Mouse (Mus musculus) MEL (cell line): ENCODE measurements around the gene Rab37. TPM values are rescaled to one million over a fixed set of nuclear protein-coding genes. Genes with fewer than 3 reads are reported as not detected.
A peak's percentile ranks its signal among the peaks of the same experiment; 100 is the strongest.

Source experiments
- DNase-seq: peaks from one replicate; pipeline ENCODE4 v3.0.0; 2011; ENCODE audit warnings: low read depth, low spot score
- H3K27ac ChIP-seq: 2 replicates; pipeline ENCODE4 v1.5.1; 2012; ENCODE audit warnings: low read depth, mild to moderate bottlenecking, control low read depth, low read length, moderate library complexity; ENCODE audit not compliant: control insufficient read depth
- H3K27me3 ChIP-seq, 2 experiments: fragments of 150-350 bp in 1 of 2; sonication (generic) in 1 of 2; 2 replicates each; pipeline ENCODE4 v1.6.1; 2012; ENCODE audit warnings: low read length in 2 of 2, mild to moderate bottlenecking in 2 of 2, improper control_type of control experiment in 1 of 2, moderate library complexity in 1 of 2; ENCODE audit not compliant: insufficient read depth in 2 of 2, control insufficient read depth in 1 of 2
- H3K36me3 ChIP-seq, 2 experiments: 2 replicates each; pipeline ENCODE4 v1.6.1; 2012 to 2014; ENCODE audit warnings: low read length in 2 of 2, improper control_type of control experiment in 1 of 2, inconsistent platforms in 1 of 2, mild to moderate bottlenecking in 1 of 2; ENCODE audit not compliant: insufficient read depth in 2 of 2, control insufficient read depth in 1 of 2
- H3K4me1 ChIP-seq, 2 experiments: fragments of 150-350 bp in 1 of 2; sonication (generic) in 1 of 2; 2 replicates each; pipeline ENCODE4 v1.6.1; 2012; ENCODE audit warnings: low read length in 2 of 2, improper control_type of control experiment in 1 of 2, mild to moderate bottlenecking in 1 of 2; ENCODE audit not compliant: insufficient read depth in 2 of 2, control insufficient read depth in 1 of 2
- H3K4me3 ChIP-seq, 2 experiments: fragments of 150-350 bp in 1 of 2; sonication (generic) in 1 of 2; 2 replicates each; pipeline ENCODE4 v1.5.1; 2012; ENCODE audit warnings: low read depth in 2 of 2, low read length in 2 of 2, mild to moderate bottlenecking in 2 of 2, moderate library complexity in 2 of 2, control low read depth in 1 of 2, improper control_type of control experiment in 1 of 2; ENCODE audit not compliant: control insufficient read depth in 1 of 2, insufficient read depth in 1 of 2
- H3K79me2 ChIP-seq: 2 replicates; pipeline ENCODE4 v1.6.1; 2012; ENCODE audit warnings: mild to moderate bottlenecking, low read length, moderate library complexity; ENCODE audit not compliant: control insufficient read depth, poor library complexity, insufficient read depth
- H3K9ac ChIP-seq: 2 replicates; pipeline ENCODE4 v1.6.1; 2012; ENCODE audit warnings: low read depth, mild to moderate bottlenecking, control low read depth, low read length, moderate library complexity; ENCODE audit not compliant: control insufficient read depth, poor library complexity, severe bottlenecking
- H3K9me3 ChIP-seq: fragments of 150-350 bp; sonication (generic); replicated peaks from 2 replicates; pipeline ENCODE4 v1.6.1; 2012; ENCODE audit warnings: mild to moderate bottlenecking, low read length, improper control_type of control experiment, moderate library complexity; ENCODE audit not compliant: insufficient read depth
- BHLHE40 ChIP-seq: IDR thresholded peaks from 2 replicates; pipeline ENCODE4 v1.6.1; 2012; ENCODE audit warnings: low read depth, mild to moderate bottlenecking, inconsistent platforms, low read length, improper control_type of control experiment, borderline replicate concordance
- CHD1 ChIP-seq: IDR thresholded peaks from 2 replicates; pipeline ENCODE4 v1.6.1; 2012; ENCODE audit warnings: low read depth, mild to moderate bottlenecking, inconsistent platforms, low read length, improper control_type of control experiment
- CHD2 ChIP-seq: IDR thresholded peaks from 2 replicates; pipeline ENCODE4 v1.6.1; 2011; ENCODE audit warnings: low read length, improper control_type of control experiment
- CTCF ChIP-seq, 3 experiments: IDR thresholded peaks in 2 of 3; conservative IDR thresholded peaks in 1 of 3; 2 replicates each; pipeline ENCODE4 v1.5.1; 2011 to 2012; ENCODE audit warnings: low read length in 3 of 3, low read depth in 2 of 3, mild to moderate bottlenecking in 2 of 3, improper control_type of control experiment in 1 of 3, inconsistent platforms in 1 of 3, mixed read lengths in 1 of 3, moderate library complexity in 1 of 3; ENCODE audit not compliant: control insufficient read depth in 1 of 3, insufficient read depth in 1 of 3, poor library complexity in 1 of 3, severe bottlenecking in 1 of 3
- EP300 ChIP-seq, 2 experiments: IDR thresholded peaks; 2 replicates each; pipeline ENCODE4 v1.6.1; 2011; ENCODE audit warnings: improper control_type of control experiment in 2 of 2, low read length in 2 of 2, low read depth in 1 of 2, mild to moderate bottlenecking in 1 of 2
- ETS1 ChIP-seq: IDR thresholded peaks from 2 replicates; pipeline ENCODE4 v1.6.1; 2012; ENCODE audit warnings: low read depth, mild to moderate bottlenecking, inconsistent platforms, low read length, improper control_type of control experiment, moderate library complexity
- GATA1 ChIP-seq: IDR thresholded peaks from 2 replicates; pipeline ENCODE4 v1.6.1; 2011; ENCODE audit warnings: low read depth, low read length, improper control_type of control experiment
- JUND ChIP-seq: IDR thresholded peaks from 2 replicates; pipeline ENCODE4 v1.6.1; 2011; ENCODE audit warnings: low read depth, mild to moderate bottlenecking, improper control_type of control experiment, low read length
- KAT2A ChIP-seq: conservative IDR thresholded peaks from 2 replicates; pipeline ENCODE4 v1.6.1; 2012; ENCODE audit warnings: low read depth, low read length, improper control_type of control experiment, inconsistent platforms
- MAFK ChIP-seq: IDR thresholded peaks from 2 replicates; pipeline ENCODE4 v1.6.1; 2011; ENCODE audit warnings: low read depth, mild to moderate bottlenecking, low read length, improper control_type of control experiment, borderline replicate concordance
- MAZ ChIP-seq: IDR thresholded peaks from 2 replicates; pipeline ENCODE4 v1.6.1; 2012; ENCODE audit warnings: low read depth, mild to moderate bottlenecking, inconsistent platforms, low read length, improper control_type of control experiment
- MEF2A ChIP-seq: IDR thresholded peaks from 2 replicates; pipeline ENCODE4 v1.6.1; 2014; ENCODE audit warnings: low read depth, mild to moderate bottlenecking, inconsistent platforms, low read length, improper control_type of control experiment; ENCODE audit not compliant: poor library complexity, insufficient replicate concordance, severe bottlenecking; ENCODE audit errors: extremely low read depth
- MXI1 ChIP-seq: IDR thresholded peaks from 2 replicates; pipeline ENCODE4 v1.6.1; 2011; ENCODE audit warnings: mild to moderate bottlenecking, low read depth, low read length, improper control_type of control experiment
- MYB ChIP-seq: IDR thresholded peaks from 2 replicates; pipeline ENCODE4 v1.6.1; 2011; ENCODE audit warnings: mild to moderate bottlenecking, low read depth, low read length, improper control_type of control experiment
- MYC ChIP-seq: IDR thresholded peaks from 2 replicates; pipeline ENCODE4 v1.6.1; 2011; ENCODE audit warnings: low read depth, mild to moderate bottlenecking, low read length, improper control_type of control experiment, moderate library complexity
- NELFE ChIP-seq: IDR thresholded peaks from 2 replicates; pipeline ENCODE4 v1.6.1; 2011; ENCODE audit warnings: low read depth, low read length, improper control_type of control experiment
- NRF1 ChIP-seq: IDR thresholded peaks from 2 replicates; pipeline ENCODE4 v1.6.1; 2014; ENCODE audit warnings: low read depth, mild to moderate bottlenecking, inconsistent platforms, low read length, improper control_type of control experiment, moderate library complexity; ENCODE audit not compliant: poor library complexity, insufficient read depth, severe bottlenecking
- POLR2A ChIP-seq, 2 experiments: IDR thresholded peaks; 2 replicates each; pipeline ENCODE4 v1.6.1; 2011 to 2012; ENCODE audit warnings: low read length in 2 of 2, mild to moderate bottlenecking in 2 of 2, control low read depth in 1 of 2, improper control_type of control experiment in 1 of 2, low read depth in 1 of 2, moderate library complexity in 1 of 2; ENCODE audit not compliant: control insufficient read depth in 1 of 2, insufficient read depth in 1 of 2, poor library complexity in 1 of 2
- POLR2AphosphoS2 ChIP-seq: IDR thresholded peaks from 2 replicates; pipeline ENCODE4 v1.6.1; 2011; ENCODE audit warnings: low read length, improper control_type of control experiment
- POLR2AphosphoS5 ChIP-seq: IDR thresholded peaks from 2 replicates; pipeline ENCODE4 v1.6.1; 2012; ENCODE audit warnings: low read depth, borderline replicate concordance, mild to moderate bottlenecking, inconsistent platforms, low read length, moderate library complexity, mixed read lengths
- RAD21 ChIP-seq: IDR thresholded peaks from 2 replicates; pipeline ENCODE4 v1.6.1; 2011; ENCODE audit warnings: mild to moderate bottlenecking, low read depth, low read length, improper control_type of control experiment
- RCOR1 ChIP-seq: IDR thresholded peaks from 2 replicates; pipeline ENCODE4 v1.6.1; 2012; ENCODE audit warnings: low read depth, mild to moderate bottlenecking, inconsistent platforms, low read length, improper control_type of control experiment
- SIN3A ChIP-seq: IDR thresholded peaks from 2 replicates; pipeline ENCODE4 v1.6.1; 2012; ENCODE audit warnings: low read length, improper control_type of control experiment, inconsistent platforms
- SMC3 ChIP-seq: IDR thresholded peaks from 2 replicates; pipeline ENCODE4 v1.6.1; 2011; ENCODE audit warnings: low read depth, low read length, improper control_type of control experiment
- TBP ChIP-seq: IDR thresholded peaks from 2 replicates; pipeline ENCODE4 v1.8.0; 2011; ENCODE audit warnings: low read depth, low read length, improper control_type of control experiment
- TCF12 ChIP-seq: IDR thresholded peaks from 2 replicates; pipeline ENCODE4 v1.6.1; 2014; ENCODE audit warnings: low read depth, mild to moderate bottlenecking, inconsistent platforms, low read length, improper control_type of control experiment, moderate library complexity
- UBTF ChIP-seq: IDR thresholded peaks from 2 replicates; pipeline ENCODE4 v1.6.1; 2012; ENCODE audit warnings: low read depth, mild to moderate bottlenecking, inconsistent platforms, low read length, improper control_type of control experiment, moderate library complexity, borderline replicate concordance; ENCODE audit not compliant: insufficient read depth
- USF2 ChIP-seq, 2 experiments: IDR thresholded peaks; 2 replicates each; pipeline ENCODE4 v1.6.1; 2011 to 2012; ENCODE audit warnings: improper control_type of control experiment in 2 of 2, low read length in 2 of 2, borderline replicate concordance in 1 of 2, inconsistent platforms in 1 of 2, low read depth in 1 of 2, mild to moderate bottlenecking in 1 of 2; ENCODE audit not compliant: insufficient read depth in 1 of 2
- ZC3H11A ChIP-seq: IDR thresholded peaks from 2 replicates; pipeline ENCODE4 v1.6.1; 2012; ENCODE audit warnings: low read depth, mild to moderate bottlenecking, inconsistent platforms, low read length, improper control_type of control experiment
- ZKSCAN1 ChIP-seq: IDR thresholded peaks from 2 replicates; pipeline ENCODE4 v1.6.1; 2012; ENCODE audit warnings: low read depth, mild to moderate bottlenecking, inconsistent platforms, low read length, improper control_type of control experiment, moderate library complexity
- ZMIZ1 ChIP-seq: IDR thresholded peaks from 2 replicates; pipeline ENCODE4 v1.6.1; 2012; ENCODE audit warnings: low read depth, mild to moderate bottlenecking, inconsistent platforms, low read length, improper control_type of control experiment, moderate library complexity
- ZNF384 ChIP-seq: IDR thresholded peaks from 2 replicates; pipeline ENCODE4 v1.6.1; 2012; ENCODE audit warnings: low read depth, mild to moderate bottlenecking, inconsistent platforms, low read length, improper control_type of control experiment
- polyA plus RNA-seq, 2 experiments: library from polyadenylated mRNA; stranded (reverse) in 1 of 2; unstranded in 1 of 2; fragments of >175 nt in 1 of 2; fragments of >200 nt in 1 of 2; gene quantifications; 2 replicates each; pipeline versions ENCODE4 v1.2.1 to v1.2.4; 2012; ENCODE audit warnings: low replicate concordance in 2 of 2, low read depth in 1 of 2; ENCODE audit not compliant: insufficient read length in 2 of 2, insufficient read depth in 1 of 2, missing spikeins in 1 of 2
- total RNA-seq: library from RNA; depleted of rRNA; stranded (reverse); fragments of 300-350 nt; gene quantifications from 2 replicates; pipeline ENCODE4 v1.2.3, GENCODE M21; 2012

The Rab37 gene
- total and polyA plus RNA-seq, 3 experiments = 14.6 to 20.6 TPM; not detected in 1

DNA sequence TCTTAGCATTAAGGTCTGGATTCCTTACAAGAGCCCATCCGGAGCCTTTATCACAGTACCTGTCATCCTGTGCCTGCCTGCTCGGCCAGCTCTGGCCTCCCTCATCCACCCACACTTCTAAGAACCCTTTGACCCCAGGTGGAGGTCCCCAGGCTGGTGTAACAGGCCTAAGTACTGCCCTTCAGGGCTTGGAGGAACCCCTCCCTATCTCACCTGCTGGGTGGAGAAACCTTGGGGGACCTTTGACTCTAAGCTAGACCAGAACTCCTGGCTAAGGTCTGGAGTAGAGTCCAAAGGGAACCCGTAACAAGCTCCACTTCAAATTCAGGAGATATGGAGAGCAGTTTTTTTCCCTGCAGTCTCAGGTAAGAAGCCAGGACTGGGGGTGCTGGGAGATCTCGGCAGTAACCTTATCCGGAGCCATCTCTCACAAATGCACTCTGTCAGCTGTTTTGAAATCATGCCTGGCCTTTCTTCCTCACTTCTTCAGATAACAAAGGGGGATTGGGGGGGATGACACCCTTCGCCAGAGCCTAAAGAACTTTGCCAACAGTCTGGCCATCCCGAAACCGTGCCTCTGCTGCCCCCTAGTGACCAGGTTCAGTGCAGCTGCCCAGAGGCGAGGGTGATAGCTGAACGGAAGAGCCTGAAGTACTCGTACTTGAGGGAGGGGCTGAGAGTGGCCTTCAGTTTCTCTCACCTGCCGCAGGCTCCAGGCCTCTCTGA is 90.8 kb downstream of the Rab37 start (continued):
- TF ChIP-seq RAD21 (peak; percentile 84), POLR2AphosphoS2 (no peak), ZMIZ1 (no peak), BHLHE40 (no peak)

DNA sequence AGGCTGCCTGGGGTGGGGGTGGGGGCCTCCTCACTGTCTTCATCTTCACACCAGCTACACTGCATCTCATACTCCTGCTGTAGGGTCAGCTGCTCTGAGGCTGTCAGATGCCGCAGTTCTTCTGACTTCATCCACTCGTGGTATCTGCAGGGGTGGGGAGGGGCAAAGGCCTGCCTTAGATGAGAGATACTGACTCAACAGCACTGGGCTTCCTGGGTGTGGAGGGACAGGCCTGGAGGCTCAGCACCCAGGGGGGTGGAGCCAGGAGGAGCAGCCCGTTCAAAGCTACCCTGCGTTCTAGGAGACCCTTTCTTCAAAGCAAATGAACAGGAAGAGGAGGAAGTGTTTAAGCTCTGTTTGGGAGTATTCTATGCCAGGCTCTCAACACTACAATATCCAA is 93.7 kb downstream of the Rab37 start:
- no peaks in the 10 kb centered on the region for H3K9me3 ChIP-seq
- H3K4me3 ChIP-seq = peak overlapping the region in 1 of 2 experiments; percentile 14; a peak in 2 of 4 replicates
- peak; percentile 76 for DNase-seq
- H3K27ac ChIP-seq = peak overlapping the region; percentile 51
- H3K36me3 ChIP-seq = peaks cover 2 to 32% of the 10 kb centered on the region in 2 experiments
- peaks cover 26% of the 10 kb centered on the region for H3K79me2 ChIP-seq
- H3K4me1 ChIP-seq = peaks cover 14 to 28% of the 10 kb centered on the region in 2 experiments
- no peaks in the 10 kb centered on the region for H3K27me3 ChIP-seq
- H3K9ac ChIP-seq = peak overlapping the region; percentile 52
- no peak for TF ChIP-seq USF2 (IDR thresholded peaks at IDR 0.05; ENCODE audit: borderline replicate concordance in 1 of 2, insufficient read depth in 1 of 2, low read depth in 1 of 2, low read length in 2 of 2)
- peak; percentile 83 for TF ChIP-seq MAZ
- peak in 1 of 2 experiments; percentile 31; a peak in 1 of 4 replicates for TF ChIP-seq POLR2A (IDR thresholded peaks at IDR 0.05; ENCODE audit: control insufficient read depth in 1 of 2, insufficient read depth in 1 of 2, low read depth in 1 of 2, low read length in 2 of 2, poor library complexity in 1 of 2)
- TF ChIP-seq POLR2AphosphoS5 = no peak
- no peak for TF ChIP-seq CHD1
- no peak; the same call in 1 of the 2 replicates for TF ChIP-seq POLR2AphosphoS2
- TF ChIP-seq JUND = no peak
- no peak for TF ChIP-seq SMC3
- TF ChIP-seq MAFK = no peak
- no peak for TF ChIP-seq KAT2A
- no peak for TF ChIP-seq ZKSCAN1
- TF ChIP-seq NRF1 = no peak
- no peak for TF ChIP-seq ZNF384
- 0 out of 4 replicates have a peak, but pooled peaks of 1 of the 2 experiments have one; percentile 33 for TF ChIP-seq EP300 (IDR thresholded peaks at IDR 0.05; ENCODE audit: low read depth in 1 of 2, low read length in 2 of 2)
- TF ChIP-seq TBP = peak; percentile 67; the same call in 1 of the 2 replicates
- no peak for TF ChIP-seq CHD2
- peak; percentile 54; the same call in 1 of the 2 replicates for TF ChIP-seq ETS1
- TF ChIP-seq MYB = no peak
- no peak for TF ChIP-seq RAD21
- no peak for TF ChIP-seq MEF2A
- no peak for TF ChIP-seq RCOR1
- TF ChIP-seq CTCF (IDR thresholded peaks at IDR 0.05 in 2 of 3, conservative IDR thresholded peaks at IDR 0.05 in 1 of 3; ENCODE audit: control insufficient read depth in 1 of 3, insufficient read depth in 1 of 3, low read depth in 2 of 3, low read length in 3 of 3, poor library complexity in 1 of 3, severe bottlenecking in 1 of 3) = no peak
- TF ChIP-seq ZC3H11A = no peak
- TF ChIP-seq BHLHE40 = 0 out of 2 replicates have a peak, but pooled peaks have one; percentile 11
- TF ChIP-seq SIN3A = peak; percentile 50
- no peak for TF ChIP-seq TCF12
- no peak for TF ChIP-seq UBTF
- 0 out of 2 replicates have a peak, but pooled peaks have one; percentile 20 for TF ChIP-seq MYC
- TF ChIP-seq NELFE = no peak
- no peak for TF ChIP-seq ZMIZ1
- peak; percentile 59 for TF ChIP-seq MXI1
- no peak for TF ChIP-seq GATA1
